In the genomic region with DNA sequence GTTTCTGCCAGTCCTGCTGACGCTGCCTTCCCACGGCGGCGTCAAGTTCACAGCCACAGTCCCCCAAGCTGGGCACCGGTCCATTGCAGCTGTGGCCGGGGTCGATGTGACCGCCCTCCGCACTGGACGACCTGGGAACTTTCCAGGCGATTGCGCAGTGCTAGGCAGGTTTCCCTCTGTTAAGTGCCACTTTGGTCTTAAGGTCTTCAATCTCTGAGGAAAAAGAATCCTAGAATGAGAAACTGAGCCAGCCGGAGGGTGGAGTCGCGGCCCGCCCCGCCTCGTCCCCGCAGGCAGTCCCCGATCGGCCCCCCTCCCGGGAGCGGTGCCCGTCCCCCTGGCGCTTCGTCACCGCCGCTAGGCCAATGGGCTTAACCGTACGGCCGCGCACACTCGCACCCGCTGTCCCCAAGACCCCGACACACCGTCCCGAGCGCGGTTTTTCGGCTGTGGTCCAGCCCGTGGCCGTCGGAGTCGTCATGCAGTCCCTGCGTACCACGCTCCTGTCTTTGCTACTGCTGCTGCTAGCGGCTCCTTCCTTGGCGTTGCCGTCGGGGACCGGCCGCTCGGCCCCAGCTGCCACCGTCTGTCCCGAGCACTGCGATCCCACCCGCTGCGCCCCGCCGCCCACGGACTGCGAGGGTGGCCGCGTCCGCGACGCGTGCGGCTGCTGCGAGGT, we compare ENCODE assay signal across 8 mouse cellular contexts. TPM values are rescaled to one million over a fixed set of nuclear protein-coding genes. Genes with fewer than 3 reads are reported as not detected.
DNase-seq lines count a peak whose midpoint lies in the region; ATAC-seq and TF ChIP-seq lines count a peak whose summit lies in the region.

A gene (plus strand): TSS at position 319 of the 679 bp plus-strand sequence.

- WGBS in hindbrain, postnatal 0 days: under 1% methylated on average over 67 of the region's 70 CpGs

- H3K4me2 ChIP-seq in hindbrain, postnatal 0 days (ENCODE audit: low read depth, low read length): peak within 1 kb of the TSS; percentile 64

- peak; percentile 78 for TF ChIP-seq POLR2A in cortical plate, adult 2 months (IDR thresholded peaks at IDR 0.05; ENCODE audit: extremely low read depth, insufficient read depth, low read length)

- peak; percentile 77 for DNase-seq in ZHBTc4 (ENCODE audit: low read depth, low spot score)
- DNase-seq in gastrocnemius, postnatal 25 days: peak; percentile 87
- peak; percentile 66 for DNase-seq in hindbrain, postnatal 0 days (ENCODE audit: low spot score)
- peak; percentile 62 to 81 for DNase-seq in left cerebral cortex, adult 8-10 months (ENCODE audit: low spot score in 2 of 2)
- DNase-seq in lung, postnatal 4 days: peak; percentile 79 to 87
- DNase-seq in right cerebral cortex, adult 2 months (ENCODE audit: low spot score in 2 of 2): peak; percentile 73

- H3K9me3 ChIP-seq in hindbrain, postnatal 0 days (ENCODE audit: low read length): no peaks in the 10 kb centered on the region

- peak; percentile 86 for ATAC-seq in hindbrain, postnatal 0 days
- ATAC-seq in activated CD4-positive, CD25-positive, alpha-beta regulatory T cell, adult 4 months: no peak

- H3K27me3 ChIP-seq in hindbrain, postnatal 0 days (ENCODE audit: insufficient read depth, low read length): peaks cover 30% of the 10 kb centered on the region

- peak within 1 kb of the TSS; percentile 43 for H3K9ac ChIP-seq in hindbrain, postnatal 0 days (replicated peaks; ENCODE audit: low read length)

- no peak for TF ChIP-seq CTCF in cortical plate, adult 2 months (IDR thresholded peaks at IDR 0.05; ENCODE audit: extremely low read depth, insufficient read depth, low read length)
- no peak for TF ChIP-seq CTCF in hindbrain, postnatal 0 days (IDR thresholded peaks at IDR 0.05; ENCODE audit: low read depth)

- H3K4me3 ChIP-seq in cortical plate, adult 2 months (ENCODE audit: insufficient read depth, low read length): peak within 1 kb of the TSS; percentile 67
- peak within 1 kb of the TSS; percentile 44 for H3K4me3 ChIP-seq in hindbrain, postnatal 0 days (ENCODE audit: low read length)

- H3K4me1 ChIP-seq in cortical plate, adult 2 months (ENCODE audit: control insufficient read depth, insufficient read depth, low read length): no peaks in the 10 kb centered on the region
- H3K4me1 ChIP-seq in hindbrain, postnatal 0 days (ENCODE audit: insufficient read depth, low read length): peaks cover 16% of the 10 kb centered on the region; the same call in 1 of the 2 replicates

- H3K36me3 ChIP-seq in hindbrain, postnatal 0 days (ENCODE audit: insufficient read depth, low read length): no peaks in the 10 kb centered on the region

- H3K27ac ChIP-seq in cortical plate, adult 2 months (ENCODE audit: insufficient read depth, low read length): peak within 1 kb of the TSS; percentile 85
- peak within 1 kb of the TSS; percentile 36; the same call in 1 of the 2 replicates for H3K27ac ChIP-seq in hindbrain, postnatal 0 days

RNA-seq across cellular contexts. Expression of the gene that starts here (rescaled TPM):
- 159 and 171 TPM in 2 replicates for polyA plus RNA-seq in cortical plate, adult 2 months (2012; rRNA removed)
- total RNA-seq in gastrocnemius, postnatal 25 days (2021): 10 to 100 TPM; 31.9 to 34.9 TPM
- total RNA-seq in hindbrain, postnatal 0 days (2014; rRNA removed): 58.0 and 58.7 TPM in 2 replicates
- 49.4 and 55.0 TPM in 2 replicates for polyA plus RNA-seq in hindbrain, postnatal 0 days (2015; fragmentation: Nextera tagmentation; extraction: Ambion mirVana)
- total RNA-seq in left cerebral cortex, adult 8-10 months (2022): 100 to 1,000 TPM; 156 to 180 (median 161) TPM
- under 1 TPM in 1 of 2 experiments, not detected in 1; 0.21 TPM for polyA plus RNA-seq in activated CD4-positive, CD25-positive, alpha-beta regulatory T cell, adult 4 months (2017; shearing (Covaris generic))

Comparison
In these comparisons a context has a peak if more than half of its experiments do, and no peak if none do; other contexts are left out.
1. RNA of the gene that starts here (polyA plus RNA-seq): 159 to 171 TPM in cortical plate, adult 2 months and 49.4 to 55.0 TPM in hindbrain, postnatal 0 days; 0.21 TPM in activated CD4-positive, CD25-positive, alpha-beta regulatory T cell, adult 4 months; every median in the first group is over 10 times any median in the second.
2. Peak in every context shown above with its lines, with median percentiles within 50 percentile points of each other: DNase-seq.